In the genomic region with DNA sequence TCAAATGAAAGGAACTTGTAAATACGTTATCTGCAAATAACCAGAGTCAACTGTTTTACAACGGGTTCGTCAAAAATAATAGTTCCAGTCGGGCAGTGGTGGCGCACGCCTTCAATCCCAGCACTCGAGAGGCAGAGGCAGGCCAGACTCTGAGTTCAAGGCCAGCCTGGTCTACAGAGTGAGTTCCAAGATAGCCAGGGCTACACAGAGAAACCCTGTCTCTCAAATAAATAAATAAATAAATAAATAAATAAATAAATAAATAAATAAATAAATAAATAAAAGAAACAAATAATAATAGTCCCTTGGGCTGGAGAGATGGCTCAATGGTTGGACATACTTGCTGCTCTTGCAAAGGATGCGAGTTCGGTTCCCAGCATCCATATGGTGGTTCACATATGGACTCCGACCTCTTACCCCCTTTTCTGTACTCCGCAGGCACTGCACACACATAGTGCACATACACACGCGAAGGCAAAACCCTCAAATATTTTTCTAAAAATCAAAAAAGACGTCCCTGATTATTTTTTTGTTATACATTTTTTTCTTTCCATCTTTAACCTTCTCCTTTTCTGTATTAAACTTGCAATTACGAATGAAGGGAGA, we compare ENCODE assay signal across 8 mouse cellular contexts. TPM values are rescaled to one million over a fixed set of nuclear protein-coding genes. Genes with fewer than 3 reads are reported as not detected.
DNase-seq lines count a peak whose midpoint lies in the region; ATAC-seq lines count a peak whose summit lies in the region.

No protein-coding gene starts in this region.

- H3K4me2 ChIP-seq in kidney, embryonic 16.5 days (replicated peaks; ENCODE audit: low read depth, low read length), result peak overlapping the region; percentile 90
- peak overlapping the region; percentile 58 for H3K4me2 ChIP-seq in hindbrain, embryonic 14.5 days (replicated peaks)
- peak overlapping the region; percentile 79 for H3K4me2 ChIP-seq in midbrain, embryonic 16.5 days (ENCODE audit: low read length)

- 57% methylated on average over 15 of the region's 15 CpGs for WGBS in kidney, embryonic 16.5 days
- WGBS in hindbrain, embryonic 14.5 days, result 45% methylated on average over 15 of the region's 15 CpGs
- WGBS in midbrain, embryonic 16.5 days, result 46% methylated on average over 15 of the region's 15 CpGs

- no peak overlapping the region for H3K27ac ChIP-seq in kidney, embryonic 16.5 days (ENCODE audit: low read length)
- no peak overlapping the region for H3K27ac ChIP-seq in brown adipose tissue, adult 24 weeks (replicated peaks; ENCODE audit: low read depth, low read length)
- peak overlapping the region; percentile 96 for H3K27ac ChIP-seq in hindbrain, embryonic 14.5 days
- peak overlapping the region; percentile 93 for H3K27ac ChIP-seq in midbrain, embryonic 16.5 days (ENCODE audit: low read length)

- H3K4me3 ChIP-seq in kidney, embryonic 16.5 days (ENCODE audit: low read length), result peak overlapping the region; percentile 79
- peak overlapping the region; percentile 74; the same call in 1 of the 2 replicates for H3K4me3 ChIP-seq in brown adipose tissue, adult 24 weeks (ENCODE audit: insufficient read depth, low read depth, low read length)
- H3K4me3 ChIP-seq in hindbrain, embryonic 14.5 days (replicated peaks; ENCODE audit: low read length), result peak overlapping the region; percentile 94
- H3K4me3 ChIP-seq in midbrain, embryonic 16.5 days (ENCODE audit: low read depth, low read length), result peak overlapping the region; percentile 94

- DNase-seq in kidney, postnatal 10 days, result no peak
- peak; percentile 38 for DNase-seq in hindbrain, embryonic 14.5 days (ENCODE audit: low spot score)
- no peak for DNase-seq in layer of hippocampus, adult 18-20 months (ENCODE audit: low spot score in 2 of 2)
- no peak for DNase-seq in ovary, postnatal 36 days (ENCODE audit: low spot score)
- DNase-seq in frontal cortex, postnatal 10 days (ENCODE audit: low spot score in 2 of 2), result no peak

- H3K27me3 ChIP-seq in kidney, embryonic 16.5 days (ENCODE audit: insufficient read depth, low read length), result no peaks in the 10 kb centered on the region
- H3K27me3 ChIP-seq in hindbrain, embryonic 14.5 days (ENCODE audit: control insufficient read depth, insufficient read depth, low read length), result no peaks in the 10 kb centered on the region
- no peaks in the 10 kb centered on the region for H3K27me3 ChIP-seq in midbrain, embryonic 16.5 days (ENCODE audit: control insufficient read depth, insufficient read depth, low read depth, low read length)

- no peak for ATAC-seq in kidney, embryonic 16.5 days (ENCODE audit: low FRiP score, low TSS enrichment)
- ATAC-seq in hindbrain, embryonic 14.5 days (ENCODE audit: low FRiP score), result no peak
- peak; percentile 32; the same call in 1 of the 2 replicates for ATAC-seq in midbrain, embryonic 16.5 days

- peak overlapping the region; percentile 88 for H3K9ac ChIP-seq in kidney, embryonic 16.5 days (replicated peaks; ENCODE audit: low read length)
- H3K9ac ChIP-seq in hindbrain, embryonic 14.5 days, result peak overlapping the region; percentile 95
- peak overlapping the region; percentile 82 for H3K9ac ChIP-seq in midbrain, embryonic 16.5 days (ENCODE audit: low read depth, low read length)

- peaks cover 17% of the 10 kb centered on the region for H3K4me1 ChIP-seq in kidney, embryonic 16.5 days (ENCODE audit: insufficient read depth, low read length)
- no peaks in the 10 kb centered on the region; the same call in 1 of the 2 replicates for H3K4me1 ChIP-seq in brown adipose tissue, adult 24 weeks (ENCODE audit: control insufficient read depth, insufficient read depth, insufficient read length, low read length)
- H3K4me1 ChIP-seq in hindbrain, embryonic 14.5 days (replicated peaks; ENCODE audit: control insufficient read depth, insufficient read depth, low read length), result peaks cover 34% of the 10 kb centered on the region
- peaks cover 19% of the 10 kb centered on the region for H3K4me1 ChIP-seq in midbrain, embryonic 16.5 days (ENCODE audit: control insufficient read depth, insufficient read depth, low read length)

- H3K36me3 ChIP-seq in kidney, embryonic 16.5 days (ENCODE audit: insufficient read depth, low read length), result no peaks in the 10 kb centered on the region
- peaks cover 11% of the 10 kb centered on the region for H3K36me3 ChIP-seq in hindbrain, embryonic 14.5 days (replicated peaks; ENCODE audit: control insufficient read depth, insufficient read depth)
- H3K36me3 ChIP-seq in midbrain, embryonic 16.5 days (ENCODE audit: control insufficient read depth, insufficient read depth, low read length), result no peaks in the 10 kb centered on the region

- no peaks in the 10 kb centered on the region for H3K9me3 ChIP-seq in kidney, embryonic 16.5 days (ENCODE audit: low read length)
- no peaks in the 10 kb centered on the region for H3K9me3 ChIP-seq in hindbrain, embryonic 14.5 days (ENCODE audit: control insufficient read depth, low read length)
- no peaks in the 10 kb centered on the region for H3K9me3 ChIP-seq in midbrain, embryonic 16.5 days (replicated peaks; ENCODE audit: control insufficient read depth, low read length, poor library complexity, severe bottlenecking)

RNA-seq across cellular contexts. Expression of gene Cep78, which starts 0.9 kb away (rescaled TPM):
- 25.4 and 27.4 TPM in 2 replicates for polyA plus RNA-seq in kidney, embryonic 16.5 days (2015; fragmentation: Nextera tagmentation; extraction: Ambion mirVana)
- polyA plus RNA-seq in brown adipose tissue, adult 24 weeks (2012; ENCODE audit: insufficient read depth, insufficient read length, missing spikeins), result 2.2 and 4.6 TPM in 2 replicates
- 27.9 and 29.4 TPM in 2 replicates for polyA plus RNA-seq in hindbrain, embryonic 14.5 days (2014; fragmentation: Nextera tagmentation; extraction: Ambion mirVana)
- polyA plus RNA-seq in midbrain, embryonic 16.5 days (2015; fragmentation: Nextera tagmentation; extraction: Ambion mirVana), result 29.9 and 31.9 TPM in 2 replicates
- 10 to 100 TPM in 1 of 2 experiments, 1 to 10 TPM in 1; 9.3 to 10.1 TPM for total RNA-seq in layer of hippocampus, adult 18-20 months (2021)

RNA-seq across cellular contexts. Expression of gene Psat1, which starts 36.7 kb away (rescaled TPM):
- 86.9 and 88.6 TPM in 2 replicates for polyA plus RNA-seq in kidney, embryonic 16.5 days (2015; fragmentation: Nextera tagmentation; extraction: Ambion mirVana)
- polyA plus RNA-seq in brown adipose tissue, adult 24 weeks (2012; ENCODE audit: insufficient read depth, insufficient read length, missing spikeins), result 10.1 and 11.5 TPM in 2 replicates
- polyA plus RNA-seq in hindbrain, embryonic 14.5 days (2014; fragmentation: Nextera tagmentation; extraction: Ambion mirVana), result 87.7 and 97.9 TPM in 2 replicates
- 77.2 and 82.2 TPM in 2 replicates for polyA plus RNA-seq in midbrain, embryonic 16.5 days (2015; fragmentation: Nextera tagmentation; extraction: Ambion mirVana)
- total RNA-seq in layer of hippocampus, adult 18-20 months (2021), result 100 to 1,000 TPM; 114 to 115 TPM

Comparison
In these comparisons a context has a peak if more than half of its experiments do, and no peak if none do; other contexts are left out.
1. H3K27ac ChIP-seq: peak in hindbrain, embryonic 14.5 days (single experiment) and midbrain, embryonic 16.5 days (single experiment); none in kidney, embryonic 16.5 days (single experiment) and brown adipose tissue, adult 24 weeks (single experiment).
2. Peak in every context shown above with its lines, with median percentiles within 50 percentile points of each other: H3K4me2 ChIP-seq, H3K4me3 ChIP-seq and H3K9ac ChIP-seq.